Mouse (Mus musculus) erythroblast, embryonic 14.5 days (primary cell): ENCODE data around the gene Myh15.

Source experiments
- GATA1 ChIP-seq: IDR thresholded peaks from 2 replicates; pipeline ENCODE4 v1.6.1; 2012; ENCODE audit warnings: low read length, inconsistent platforms, mixed read lengths
- TAL1 ChIP-seq: IDR thresholded peaks from 3 replicates; pipeline ENCODE4 v1.6.1; 2012; ENCODE audit warnings: low read length, inconsistent platforms, mixed read lengths

GRCm38 (mm10) chr16:49197951-49198350 lies 140.7 kb downstream of the Myh15 start:
- TF ChIP-seq TAL1 (no peak), GATA1 (no peak)
